Mouse (Mus musculus): ENCODE measurements at regions not wholly inside any gene's neighbourhood (a gene's known extent, or its start where the extent isn't known, plus 50 kb on each side); places are given as distances from the start of the nearest gene placed in this dataset.

DNA sequence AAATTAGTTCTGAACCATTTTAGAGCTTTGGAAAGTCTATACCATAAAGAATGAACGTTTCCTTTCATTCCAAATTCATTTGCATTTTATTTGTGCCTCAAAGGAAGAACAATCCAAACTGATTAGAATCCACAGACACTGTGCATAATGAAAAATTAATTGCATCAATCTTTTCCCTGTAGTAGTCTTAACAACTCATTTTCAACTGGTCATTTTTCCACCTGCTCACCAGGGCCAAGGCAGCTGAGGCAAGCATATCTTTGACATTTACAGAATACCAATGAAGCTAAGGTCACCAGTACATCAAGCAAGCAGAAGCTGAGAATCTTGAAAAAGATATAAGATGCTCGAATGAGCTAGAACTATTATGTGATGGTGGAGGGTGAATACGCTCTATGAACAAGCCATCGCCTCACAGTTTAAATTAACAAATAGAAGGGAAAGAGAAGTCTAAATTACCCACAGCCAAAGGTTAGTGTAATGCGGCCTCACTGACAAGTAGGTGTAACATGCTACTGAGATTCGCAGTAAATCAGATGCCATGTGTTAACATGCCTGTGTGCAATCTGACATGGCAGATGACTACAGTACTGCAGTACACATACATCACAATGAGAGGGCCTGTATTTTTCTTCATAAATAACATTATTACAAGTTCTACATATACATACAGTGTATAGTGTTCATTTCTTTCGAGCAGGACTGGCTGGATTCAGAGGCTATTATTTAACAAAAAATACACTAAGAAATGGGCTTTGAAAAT is 267.8 kb upstream of the Tecrl start:
- TF ChIP-seq CTCF (IDR thresholded peaks at IDR 0.05; ENCODE audit: control insufficient read depth, insufficient read depth, insufficient replicate concordance, low read depth, low read length) (no peak), POLR2A (IDR thresholded peaks at IDR 0.05; ENCODE audit: control insufficient read depth, low read depth, low read length) (no peak)

Data from testis, adult 2 months (tissue).